Mouse (Mus musculus): Measurements from ENCODE around the gene Sypl.

- TF ChIP-seq POLR2A (IDR thresholded peaks at IDR 0.05; ENCODE audit: extremely low read depth, insufficient read depth, low read length) (no peak), CTCF (IDR thresholded peaks at IDR 0.05; ENCODE audit: extremely low read depth, insufficient read depth, low read length) (no peak)
These were observed 40.4 kb downstream of the Sypl start for GRCm38 (mm10) chr12:32994081-32994480.
